Mouse (Mus musculus) heart, adult 18-20 months (tissue): ENCODE data around the gene Desi1. TPM values are rescaled to one million over a fixed set of nuclear protein-coding genes. Genes with fewer than 3 reads are reported as not detected.

Experiments used
- DNase-seq, 2 experiments: peaks; one replicate each; pipeline ENCODE4 v3.0.0; 2021 to 2022; ENCODE audit warnings: mixed read lengths in 1 of 2
- total RNA-seq, 2 experiments: library from RNA; stranded (reverse); gene quantifications; 2 replicates each; pipeline ENCODE4 v1.2.3; 2021

The Desi1 gene
- total RNA-seq, 2 experiments from 2014 or later, result 25.1 to 29.0 TPM

DNA sequence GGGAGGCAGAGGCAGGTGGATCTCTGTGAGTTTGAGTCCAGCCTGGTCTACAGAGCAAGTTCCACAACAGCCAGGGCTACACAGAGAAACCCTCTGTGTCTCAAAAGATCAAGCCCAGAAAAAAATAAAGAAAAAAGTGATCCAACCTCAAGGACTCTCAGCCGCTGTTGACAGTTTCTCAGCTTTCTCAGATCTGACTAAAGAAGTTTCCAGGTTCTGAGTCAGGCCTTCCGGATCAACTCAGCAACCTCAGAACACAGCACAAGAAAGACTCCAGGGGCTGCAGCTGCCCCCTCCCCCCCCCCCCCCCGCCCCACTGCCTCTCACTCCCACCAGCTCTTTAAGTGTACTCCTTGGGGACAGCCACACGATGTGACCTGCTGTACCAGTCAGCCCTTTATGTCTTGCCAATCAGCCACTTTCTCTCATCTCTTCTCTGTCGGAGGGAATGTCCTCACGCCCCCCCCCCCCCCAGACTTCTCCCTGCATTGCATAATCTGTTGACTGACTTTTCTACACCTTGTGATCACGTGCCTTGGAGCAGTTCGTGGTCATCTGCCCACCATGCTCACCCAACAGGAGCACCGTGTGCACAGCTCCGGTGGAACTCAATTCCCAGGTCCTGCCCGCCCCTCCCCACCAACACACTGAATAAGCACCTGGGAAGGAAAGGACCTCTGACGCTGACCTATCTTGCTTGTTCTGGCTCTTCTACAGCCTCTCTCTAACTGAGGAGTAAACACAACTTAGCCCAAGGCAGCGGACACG lies 67.4 kb downstream of the Desi1 start:
- no peak for DNase-seq

DNA sequence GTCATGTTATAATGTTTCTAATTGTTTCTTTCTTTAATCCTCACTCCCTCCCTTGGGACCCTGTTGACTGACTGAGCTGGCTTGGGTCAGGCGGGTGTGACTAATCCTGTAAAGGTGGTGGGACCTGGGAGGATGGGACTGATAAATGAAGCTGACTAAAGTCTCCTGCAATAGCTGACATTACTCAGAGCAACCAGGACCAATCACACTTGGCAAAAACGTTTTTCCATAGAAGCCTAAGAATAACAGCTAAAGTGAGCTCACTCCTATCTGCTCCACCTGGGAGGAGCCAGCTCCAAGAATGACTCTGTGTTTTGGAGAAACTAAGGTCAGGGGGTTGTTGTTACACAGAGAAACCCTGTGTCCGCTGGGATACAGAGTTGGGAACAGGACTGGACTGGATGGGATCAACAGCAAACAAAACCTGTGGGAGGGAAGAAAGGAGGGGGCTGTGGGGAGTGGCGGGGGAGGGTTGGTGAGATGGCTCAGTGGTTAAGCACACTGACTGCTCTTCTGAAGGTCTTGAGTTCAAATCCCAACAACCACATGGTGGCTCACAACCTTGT lies 68.6 kb downstream of the Desi1 start:
- DNase-seq, result no peak

DNA sequence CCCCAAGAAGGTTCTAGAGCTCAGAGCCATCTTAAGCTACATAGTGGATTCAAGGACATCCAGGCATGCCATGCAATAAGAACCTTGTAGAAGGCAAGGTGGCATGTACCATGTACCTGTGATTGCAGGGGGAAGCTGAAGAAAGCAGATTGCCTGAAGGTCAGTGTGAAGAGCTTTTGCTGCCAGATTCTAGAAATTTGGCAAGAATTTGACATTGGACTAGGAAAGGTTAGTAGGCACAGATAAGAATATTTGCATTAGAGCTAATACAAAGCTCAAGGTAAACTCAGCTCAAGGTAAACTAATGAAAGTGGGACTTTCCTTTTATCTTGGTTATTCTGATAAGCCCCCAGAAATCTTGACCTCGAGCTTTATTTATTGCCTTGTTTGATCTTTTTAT lies 69.4 kb downstream of the Desi1 start:
- DNase-seq, result no peak

DNA sequence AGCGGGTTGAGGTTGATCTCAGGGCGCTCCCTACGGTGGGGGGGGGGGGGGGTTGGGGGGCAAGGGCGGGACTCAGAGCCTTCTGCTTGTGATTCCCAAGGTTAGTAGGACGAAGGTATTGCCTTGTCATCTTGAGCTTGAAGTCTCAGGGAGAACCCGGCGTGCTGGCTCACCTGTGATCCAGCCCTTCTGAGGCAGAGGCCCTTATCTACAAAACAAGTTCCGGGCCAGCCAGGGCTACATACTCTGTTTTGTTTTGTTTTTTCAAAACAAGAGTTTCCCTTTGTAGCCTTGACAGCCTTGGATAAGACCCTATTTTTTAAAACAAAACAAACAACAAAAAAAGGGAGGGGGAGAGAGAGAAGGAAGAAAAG lies 72.6 kb downstream of the Desi1 start:
- no peak for DNase-seq

DNA sequence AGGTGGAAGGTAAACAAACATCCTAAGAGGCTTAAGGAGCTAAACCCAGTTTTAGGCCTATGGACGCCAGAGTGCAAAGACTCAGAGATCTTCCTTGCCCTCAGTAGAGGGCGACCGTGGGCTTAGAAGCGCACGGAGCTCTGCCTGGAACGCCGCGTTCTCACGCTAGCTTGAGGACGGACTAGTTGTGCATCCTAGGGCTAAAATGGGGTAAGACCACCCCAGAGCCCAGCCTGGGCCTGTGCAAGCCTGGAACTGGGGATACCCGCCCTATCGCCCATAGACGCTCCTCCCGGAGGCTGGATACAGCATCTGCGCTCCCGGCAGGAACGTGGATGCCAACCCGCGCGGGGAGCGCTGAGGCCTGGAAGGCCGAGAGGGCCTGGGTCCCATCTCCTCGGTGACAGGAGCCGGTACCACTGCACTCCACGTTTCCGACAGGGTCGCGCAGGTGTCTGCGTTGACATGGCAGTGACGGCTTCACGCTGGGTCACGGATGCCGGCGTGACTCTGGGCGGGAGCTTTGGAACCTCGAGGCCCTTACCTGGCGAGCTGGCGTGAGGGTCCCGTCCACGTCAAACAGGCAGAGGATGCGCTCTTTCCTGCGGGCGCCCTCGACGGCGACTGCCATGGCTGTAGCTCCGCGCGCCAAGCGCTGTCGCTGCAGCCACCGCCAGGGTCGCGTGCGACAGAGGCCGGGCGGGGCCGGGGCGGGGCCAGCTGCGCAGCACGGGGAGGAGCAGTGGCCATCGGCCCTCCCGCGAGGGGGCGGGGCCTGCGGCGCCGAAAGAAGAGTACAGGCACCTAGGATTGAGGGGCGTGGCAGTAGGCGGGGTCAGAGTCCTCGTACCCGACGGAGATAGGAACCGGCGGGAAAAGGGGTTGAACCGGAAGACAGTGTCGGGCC lies 73.2 kb downstream of the Desi1 start, which contains the start of gene Pmm1:
Gene Pmm1 (minus strand): TSS at position 760 of the 907 bp plus-strand sequence.
- DNase-seq, result peak; percentile 99

DNA sequence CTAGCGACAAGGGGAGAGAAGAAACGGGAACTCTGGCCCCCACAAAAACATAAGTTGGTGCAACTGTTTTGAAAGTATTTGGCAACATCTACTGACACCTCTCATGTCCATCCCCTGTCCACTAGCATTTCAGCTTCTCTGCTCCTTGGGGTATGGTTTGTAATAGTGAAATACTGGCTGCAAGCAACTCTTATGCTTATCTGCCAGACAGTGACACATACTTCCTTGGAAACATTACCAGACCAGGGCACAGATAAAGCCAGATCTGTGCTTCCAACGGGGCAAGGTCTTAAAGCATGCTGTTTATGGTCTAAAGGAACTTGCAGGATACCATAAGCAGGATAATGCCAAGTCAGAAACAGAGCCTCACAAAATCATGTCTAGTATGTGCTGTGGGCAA lies 74.8 kb downstream of the Desi1 start:
- DNase-seq, result no peak

DNA sequence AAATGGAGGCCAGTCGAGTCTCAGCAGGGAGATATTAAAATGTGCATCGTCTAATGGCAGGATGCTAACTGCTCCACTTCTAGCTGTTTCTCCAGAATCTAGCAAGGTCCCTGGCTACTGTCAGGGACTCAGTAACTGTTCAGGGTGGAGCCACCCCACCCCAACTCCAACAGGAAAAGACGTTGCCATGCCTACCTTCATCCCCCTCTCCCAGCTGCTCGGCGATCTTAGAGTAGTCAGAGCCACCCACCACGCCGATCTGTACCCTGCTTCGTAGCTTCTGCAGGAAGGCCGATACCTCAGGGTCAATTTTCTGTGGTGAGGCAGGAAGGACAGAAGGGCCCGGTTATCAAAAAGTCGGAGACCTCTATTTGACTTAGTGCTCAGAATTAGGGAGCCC lies 76.1 kb downstream of the Desi1 start:
- no peak for DNase-seq

DNA sequence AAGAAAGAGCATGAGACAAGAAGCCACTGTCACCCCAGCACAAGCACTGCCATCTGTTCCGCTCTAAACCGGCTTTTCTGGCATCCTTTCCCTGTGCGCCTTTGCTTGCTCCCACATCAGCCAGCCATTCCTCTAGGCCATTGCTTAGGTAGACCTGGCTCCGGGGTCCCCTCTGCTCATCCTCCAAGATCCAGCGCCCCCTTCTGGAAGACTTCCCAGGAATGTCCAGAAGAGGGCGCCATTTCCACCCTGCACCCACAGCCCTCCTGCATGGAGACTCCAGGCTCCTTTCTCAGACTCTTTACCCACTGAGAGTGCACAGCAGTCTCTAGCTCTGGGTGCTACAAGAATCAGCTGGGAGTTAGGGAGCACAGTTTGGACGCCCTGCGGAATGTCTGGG lies 77.2 kb downstream of the Desi1 start:
- no peak for DNase-seq

DNA sequence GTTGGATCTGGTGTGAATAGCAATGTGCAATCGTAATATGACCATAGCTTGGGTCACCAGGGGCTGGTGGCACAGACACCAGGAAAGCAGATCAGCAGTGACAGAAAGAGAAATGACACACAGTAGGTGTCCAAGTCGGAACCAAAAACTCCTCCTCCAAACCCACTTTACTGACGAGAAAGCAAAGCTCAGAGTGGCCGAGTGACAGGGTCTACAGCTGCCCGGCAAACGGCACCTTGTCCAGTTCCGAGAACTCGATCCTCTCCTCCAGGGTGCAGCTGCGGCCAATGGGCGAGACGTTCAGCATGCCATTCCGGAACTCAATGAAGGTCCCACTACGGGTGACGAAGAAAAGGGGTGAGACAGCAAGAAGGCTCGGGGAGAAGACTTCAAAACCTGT lies 78.2 kb downstream of the Desi1 start:
- DNase-seq, result no peak

DNA sequence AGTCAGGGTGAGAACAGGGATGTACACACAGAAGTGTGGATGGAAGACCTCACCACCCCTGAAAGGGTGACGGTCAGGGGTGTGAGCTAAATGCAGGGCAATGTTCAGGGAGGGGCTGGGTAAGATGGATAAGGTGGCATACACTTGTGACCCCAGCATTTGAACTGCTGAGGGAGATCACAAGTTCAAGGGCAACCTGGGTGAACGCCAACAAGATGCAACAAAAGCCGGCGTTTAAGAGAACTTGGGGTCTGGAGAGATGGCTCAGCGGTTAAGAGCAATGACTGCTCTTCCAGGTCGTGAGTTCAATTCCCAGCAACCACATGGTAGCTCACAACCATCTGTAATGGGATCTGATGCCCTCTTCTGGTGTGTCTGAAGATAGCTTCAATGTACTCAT lies 78.9 kb downstream of the Desi1 start:
- no peak for DNase-seq

DNA sequence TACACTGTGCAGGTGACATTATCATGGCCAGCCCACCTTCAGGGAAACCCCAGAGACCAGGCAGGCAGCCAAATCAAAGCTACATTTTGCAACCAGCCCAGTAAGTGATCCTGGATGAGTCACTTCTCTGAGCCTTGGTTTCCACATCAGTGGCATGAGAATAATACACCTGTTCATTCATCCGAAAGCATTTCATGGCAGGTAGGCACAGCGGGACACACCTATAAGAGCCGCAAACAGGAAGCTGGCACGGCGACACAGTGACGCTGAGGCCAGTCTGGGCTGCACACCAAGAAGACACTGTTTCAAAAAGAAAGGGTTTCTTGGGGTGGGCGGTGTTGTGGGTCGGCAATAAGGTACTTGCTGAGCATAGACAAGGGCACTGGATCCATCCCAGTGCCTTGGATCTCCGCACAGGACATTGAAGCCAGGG lies 79.5 kb downstream of the Desi1 start:
- no peak for DNase-seq

DNA sequence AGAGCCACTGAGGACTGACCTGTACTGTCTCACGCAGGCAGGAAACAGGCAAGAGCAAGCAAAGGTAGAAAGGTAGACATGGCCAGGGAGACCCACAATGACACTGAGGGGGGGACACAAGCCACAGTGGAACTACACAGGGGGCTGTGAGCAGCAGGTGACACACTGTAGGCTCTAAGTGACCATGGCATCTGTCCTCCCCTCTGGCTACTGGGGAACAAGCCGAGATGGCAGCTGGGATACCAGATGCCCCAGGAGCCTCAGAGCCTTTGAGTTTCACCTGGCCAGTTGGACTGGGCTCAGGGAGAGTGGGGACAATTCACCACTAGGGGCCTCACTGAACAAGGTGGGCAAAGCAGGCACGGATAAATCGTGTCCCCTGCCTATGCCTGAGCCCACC lies 81.4 kb downstream of the Desi1 start:
- DNase-seq, result no peak

DNA sequence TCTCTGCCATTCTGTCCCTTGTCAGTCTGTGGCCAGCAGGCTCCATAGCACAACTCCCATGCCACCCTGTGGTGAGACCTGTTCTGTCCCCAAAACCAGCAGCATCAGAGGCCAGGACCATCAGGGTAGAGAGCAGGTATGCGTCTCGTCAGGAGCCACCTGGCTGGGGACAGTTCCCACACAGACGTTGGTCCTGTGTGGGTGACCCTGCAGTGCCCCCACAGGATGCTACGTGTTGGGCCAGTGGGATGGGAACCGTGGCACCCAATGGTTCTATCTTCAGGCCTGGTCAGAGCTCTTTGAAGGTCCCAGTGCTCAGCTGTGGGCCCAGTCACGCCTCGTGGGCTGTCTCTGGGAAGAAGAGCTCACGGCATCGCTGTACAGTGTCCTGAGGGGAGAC lies 82.5 kb downstream of the Desi1 start:
- DNase-seq, result no peak

DNA sequence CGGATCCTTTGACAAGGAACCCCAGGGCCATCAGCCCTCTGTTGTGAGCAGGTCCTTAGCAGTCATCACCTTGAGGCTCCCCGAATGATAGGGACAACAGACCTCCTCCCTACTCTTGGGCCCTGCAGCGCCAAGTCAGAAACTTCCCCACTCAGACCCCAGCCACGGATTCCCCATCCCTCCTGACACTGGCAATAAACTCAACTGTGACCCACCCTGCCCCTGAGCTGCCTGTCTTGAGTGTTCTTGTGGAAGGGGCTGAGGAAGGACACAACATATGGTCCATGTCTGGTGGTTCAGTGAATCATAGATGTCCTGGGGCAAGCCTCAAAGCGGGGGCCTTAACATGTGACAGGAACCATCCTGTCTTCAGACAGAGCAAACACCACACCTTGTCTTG lies 82.9 kb downstream of the Desi1 start:
- no peak for DNase-seq

DNA sequence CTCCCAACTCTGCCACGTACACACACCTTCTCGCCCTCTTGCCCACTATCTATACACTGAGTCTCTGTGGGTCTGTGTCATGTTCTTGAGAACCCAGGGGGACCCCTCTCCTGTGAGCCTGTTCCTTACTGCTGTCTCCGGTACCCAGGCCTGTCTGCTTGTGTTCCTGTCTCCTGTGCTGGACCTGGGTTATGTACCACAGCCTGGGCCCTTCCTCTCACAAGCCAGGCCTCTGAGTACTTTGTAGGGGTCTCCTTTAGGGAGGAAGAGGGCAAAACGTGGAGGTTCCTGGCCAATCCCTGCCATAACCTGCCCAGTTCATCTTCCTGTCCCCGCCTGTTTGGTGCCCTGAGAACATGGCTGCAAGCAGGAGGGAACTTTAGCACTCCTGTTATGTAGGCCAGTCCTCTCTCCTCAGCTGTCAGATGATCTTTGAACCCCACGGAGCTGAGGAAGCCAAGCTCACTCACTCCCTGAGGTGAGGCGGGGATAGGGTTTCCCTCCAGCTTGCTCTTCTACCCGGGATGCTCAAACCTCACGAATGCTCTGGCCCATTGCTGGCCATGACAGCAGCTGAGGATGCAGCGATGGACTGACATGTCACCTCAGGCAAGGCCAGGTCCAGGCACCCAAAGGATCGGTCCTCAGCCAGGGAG lies 84.1 kb downstream of the Desi1 start:
- DNase-seq, result no peak

DNA sequence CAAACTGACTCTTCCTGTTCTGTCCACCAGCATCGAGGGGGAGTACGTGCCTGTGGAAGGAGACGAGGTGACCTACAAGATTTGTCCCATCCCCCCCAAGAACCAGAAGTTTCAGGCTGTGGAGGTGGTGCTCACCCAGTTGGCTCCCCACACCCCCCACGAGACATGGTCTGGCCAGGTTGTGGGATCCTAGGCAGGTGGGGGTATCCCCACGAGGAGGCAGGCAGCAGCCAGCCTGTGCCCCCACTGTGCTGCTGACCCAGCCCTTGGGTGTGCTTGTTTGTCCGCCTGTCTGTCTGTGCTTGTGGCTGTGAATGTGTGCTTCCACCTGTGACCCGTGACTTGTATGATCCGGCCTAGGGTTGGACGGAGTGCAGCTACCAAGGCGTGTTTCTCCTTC lies 84.6 kb downstream of the Desi1 start:
- DNase-seq, result no peak

DNA sequence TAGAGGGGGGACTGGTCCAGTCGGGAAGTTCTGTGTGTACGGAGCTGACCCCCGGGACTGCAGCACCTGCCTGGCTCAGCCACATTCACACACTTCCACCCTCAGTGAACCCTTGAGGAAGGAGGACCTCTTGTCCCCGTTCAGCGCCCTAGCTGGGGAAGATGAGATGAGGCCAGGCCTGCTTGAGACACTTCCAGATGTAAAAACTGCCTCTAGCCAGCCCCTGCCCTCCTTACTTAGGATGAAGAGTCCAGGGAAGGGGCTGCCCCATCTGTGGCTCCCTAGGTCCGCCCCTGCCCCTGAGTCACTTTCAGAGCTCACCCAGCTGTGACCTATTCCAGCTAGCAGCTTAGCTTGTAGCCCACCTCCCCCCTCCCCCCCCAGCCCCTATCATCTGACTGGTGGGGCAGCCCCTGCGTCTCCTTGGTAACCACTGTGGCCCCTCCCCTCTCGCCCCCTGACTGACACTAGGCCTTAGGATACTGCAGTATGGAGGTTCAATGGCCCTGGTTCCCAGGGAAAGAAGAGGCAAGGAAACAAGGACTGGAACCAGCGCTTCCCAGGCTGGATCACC lies 90.4 kb downstream of the Desi1 start:
- DNase-seq, result no peak

Other genes starting within 250 kb of the Desi1 start
- gene Tef, start 231.4 kb downstream of the Desi1 start, total RNA-seq, result 10 to 100 TPM; 67.5 to 73.0 TPM
- 100 to 1,000 TPM; 103 to 127 TPM for gene Tob2, start 175.1 kb downstream of the Desi1 start, total RNA-seq
- 10 to 100 TPM; 36.5 to 37.1 TPM for gene Phf5a, start 162.0 kb downstream of the Desi1 start, total RNA-seq
- gene Aco2, start 161.6 kb downstream of the Desi1 start, total RNA-seq, result 1,000 to 10,000 TPM; 2,055 to 2,104 TPM
- gene Polr3h, start 107.6 kb downstream of the Desi1 start, total RNA-seq, result 10 to 100 TPM in 1 of 2 experiments, 1 to 10 TPM in 1; 7.8 to 10.7 TPM
- gene Csdc2, start 97.1 kb downstream of the Desi1 start, total RNA-seq, result 10 to 100 TPM; 54.7 to 62.7 TPM
- 10 to 100 TPM; 24.7 to 31.4 TPM for gene Pmm1, start 72.9 kb downstream of the Desi1 start, total RNA-seq
- gene 1700029P11Rik, start 53.3 kb downstream of the Desi1 start, total RNA-seq, result not detected
- 10 to 100 TPM; 24.6 to 25.3 TPM for gene Xrcc6, start 46.0 kb downstream of the Desi1 start, total RNA-seq
- 10 to 100 TPM; 47.3 to 53.5 TPM for gene Snu13, start 13.7 kb upstream of the Desi1 start, total RNA-seq
- not detected for gene 4930407I10Rik, start 25.3 kb upstream of the Desi1 start, total RNA-seq
- not detected for gene Mei1, start 36.1 kb upstream of the Desi1 start, total RNA-seq
- gene Ccdc134, start 94.1 kb upstream of the Desi1 start, total RNA-seq, result 1 to 10 TPM; 4.0 to 4.4 TPM
- 10 to 100 TPM; 18.2 to 22.1 TPM for gene Srebf2, start 113.3 kb upstream of the Desi1 start, total RNA-seq
- gene Shisa8, start 179.0 kb upstream of the Desi1 start, total RNA-seq, result under 1 TPM in 1 of 2 experiments, not detected in 1; 0.21 TPM
- 1 to 10 TPM in 1 of 2 experiments, under 1 TPM in 1; 0.35 to 2.2 TPM for gene Tnfrsf13c, start 190.5 kb upstream of the Desi1 start, total RNA-seq
- gene Cenpm, start 210.9 kb upstream of the Desi1 start, total RNA-seq, result under 1 TPM; 0.42 to 0.46 TPM
- not detected for gene 1500009C09Rik, start 218.5 kb upstream of the Desi1 start, total RNA-seq
- gene Sept3, start 241.0 kb upstream of the Desi1 start, total RNA-seq, result 1 to 10 TPM in 1 of 2 experiments, under 1 TPM in 1; 0.62 to 1.1 TPM